Mouse (Mus musculus): ENCODE results near the gene Ccdc60. TPM values are rescaled to one million over a fixed set of nuclear protein-coding genes. Genes with fewer than 3 reads are reported as not detected.

Gene Ccdc60
- polyA plus RNA-seq, 1 experiment from 2014 or later, result 0.39 TPM

DNA sequence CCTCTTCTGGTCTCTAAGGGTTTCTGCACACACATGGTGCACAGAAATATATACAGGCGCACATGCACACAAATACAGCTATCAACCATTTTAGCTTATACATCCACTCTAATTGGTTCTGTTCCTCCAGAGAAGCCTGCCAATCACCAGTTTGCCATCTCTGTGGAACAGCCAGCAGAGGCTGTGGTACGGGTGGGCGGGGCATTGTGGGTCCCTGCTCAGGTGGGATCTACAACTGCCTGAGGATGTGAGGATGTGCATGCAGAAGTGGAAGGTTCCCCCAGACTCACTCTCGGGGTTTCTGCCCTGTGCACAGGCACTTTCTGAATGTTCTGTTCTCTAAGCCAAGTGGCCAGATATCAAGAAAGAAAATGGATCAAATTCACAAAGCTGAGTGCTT lies 10.8 kb downstream of the Ccdc60 start:
- TF ChIP-seq CTCF (IDR thresholded peaks at IDR 0.05; ENCODE audit: low read depth), result no peak
- Histone ChIP-seq H3K9ac (ENCODE audit: low read depth, low read length) (no peak overlapping the region), H3K4me2 (ENCODE audit: low read length) (no peak overlapping the region), H3K4me1 (replicated peaks; ENCODE audit: insufficient read depth, low read length) (no peaks in the 10 kb centered on the region), H3K36me3 (ENCODE audit: insufficient read depth, low read length) (no peaks in the 10 kb centered on the region), H3K4me3 (replicated peaks; ENCODE audit: low read depth, low read length) (no peak overlapping the region), H3K27ac (no peak overlapping the region), H3K9me3 (replicated peaks; ENCODE audit: low read length) (no peaks in the 10 kb centered on the region), H3K27me3 (ENCODE audit: insufficient read depth, low read length) (no peaks in the 10 kb centered on the region)
- WGBS, result 97% methylated on average over 4 of the region's 4 CpGs
- DNase-seq (ENCODE audit: low spot score), result no peak
- ATAC-seq (replicated peaks; ENCODE audit: low FRiP score, low read depth), result no peak

DNA sequence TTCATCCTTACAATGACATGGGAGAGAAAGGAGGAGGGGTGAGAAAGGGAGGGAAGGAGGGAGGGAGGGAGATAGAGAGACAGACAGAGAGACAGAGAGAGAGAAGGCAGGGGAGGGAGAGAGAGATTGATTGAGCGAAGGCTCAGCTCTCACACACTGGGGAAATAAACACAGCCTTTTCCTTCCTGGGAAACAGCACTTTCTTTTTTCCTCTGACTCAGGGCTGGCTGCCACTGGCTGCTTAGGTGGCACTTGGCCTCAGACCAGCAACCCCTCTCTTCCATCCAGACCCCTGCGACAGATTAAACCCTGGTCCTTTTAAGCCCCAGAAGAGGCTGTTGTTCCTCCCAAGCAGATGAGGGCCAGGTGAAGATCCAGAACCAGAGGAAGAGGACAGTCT lies 14.0 kb downstream of the Ccdc60 start:
- H3K4me1 ChIP-seq (replicated peaks; ENCODE audit: insufficient read depth, low read length), result no peaks in the 10 kb centered on the region

DNA sequence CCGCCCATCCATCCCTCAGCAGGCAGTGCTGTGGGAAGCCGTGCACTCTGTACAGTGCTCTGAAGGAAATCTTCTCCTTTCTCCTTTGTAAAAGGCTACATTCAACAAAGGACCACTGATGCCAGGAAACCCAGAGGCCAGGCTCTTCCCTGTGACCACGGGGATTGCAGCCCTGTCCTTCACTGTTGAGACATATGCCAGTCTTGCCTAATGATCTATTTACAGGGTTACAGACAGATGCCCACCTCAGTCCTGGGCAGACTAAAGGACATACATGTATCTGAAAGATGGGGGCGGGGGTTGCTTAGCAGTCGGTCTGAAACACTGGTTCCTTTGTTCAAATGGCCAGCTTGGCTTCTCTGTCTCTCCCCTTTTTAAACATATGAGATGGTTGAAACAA lies 14.4 kb downstream of the Ccdc60 start:
- H3K4me1 ChIP-seq (replicated peaks; ENCODE audit: insufficient read depth, low read length), result no peaks in the 10 kb centered on the region
- no peak overlapping the region for H3K4me2 ChIP-seq (ENCODE audit: low read length)
- H3K9ac ChIP-seq (ENCODE audit: low read depth, low read length), result no peak overlapping the region
- 62% methylated on average over 5 of the region's 5 CpGs for WGBS
- H3K36me3 ChIP-seq (ENCODE audit: insufficient read depth, low read length), result no peaks in the 10 kb centered on the region
- ATAC-seq (replicated peaks; ENCODE audit: low FRiP score, low read depth) (no peak), DNase-seq (ENCODE audit: low spot score) (no peak)
- no peaks in the 10 kb centered on the region for H3K27me3 ChIP-seq (ENCODE audit: insufficient read depth, low read length)
- no peak overlapping the region for H3K27ac ChIP-seq
- H3K4me3 ChIP-seq (replicated peaks; ENCODE audit: low read depth, low read length), result no peak overlapping the region
- TF ChIP-seq CTCF (IDR thresholded peaks at IDR 0.05; ENCODE audit: low read depth), result no peak
- no peaks in the 10 kb centered on the region for H3K9me3 ChIP-seq (replicated peaks; ENCODE audit: low read length)

More for the DNA sequence above, 14.0 kb downstream of the Ccdc60 start:
- Histone ChIP-seq H3K9me3 (replicated peaks; ENCODE audit: low read length) (no peaks in the 10 kb centered on the region), H3K4me3 (replicated peaks; ENCODE audit: low read depth, low read length) (no peak overlapping the region), H3K36me3 (ENCODE audit: insufficient read depth, low read length) (no peaks in the 10 kb centered on the region), H3K27me3 (ENCODE audit: insufficient read depth, low read length) (no peaks in the 10 kb centered on the region), H3K9ac (ENCODE audit: low read depth, low read length) (no peak overlapping the region), H3K27ac (no peak overlapping the region), H3K4me2 (ENCODE audit: low read length) (no peak overlapping the region)
- WGBS, result 51% methylated on average over 2 of the region's 2 CpGs
- DNase-seq (ENCODE audit: low spot score) (no peak), ATAC-seq (replicated peaks; ENCODE audit: low FRiP score, low read depth) (no peak)
- no peak for TF ChIP-seq CTCF (IDR thresholded peaks at IDR 0.05; ENCODE audit: low read depth)

DNA sequence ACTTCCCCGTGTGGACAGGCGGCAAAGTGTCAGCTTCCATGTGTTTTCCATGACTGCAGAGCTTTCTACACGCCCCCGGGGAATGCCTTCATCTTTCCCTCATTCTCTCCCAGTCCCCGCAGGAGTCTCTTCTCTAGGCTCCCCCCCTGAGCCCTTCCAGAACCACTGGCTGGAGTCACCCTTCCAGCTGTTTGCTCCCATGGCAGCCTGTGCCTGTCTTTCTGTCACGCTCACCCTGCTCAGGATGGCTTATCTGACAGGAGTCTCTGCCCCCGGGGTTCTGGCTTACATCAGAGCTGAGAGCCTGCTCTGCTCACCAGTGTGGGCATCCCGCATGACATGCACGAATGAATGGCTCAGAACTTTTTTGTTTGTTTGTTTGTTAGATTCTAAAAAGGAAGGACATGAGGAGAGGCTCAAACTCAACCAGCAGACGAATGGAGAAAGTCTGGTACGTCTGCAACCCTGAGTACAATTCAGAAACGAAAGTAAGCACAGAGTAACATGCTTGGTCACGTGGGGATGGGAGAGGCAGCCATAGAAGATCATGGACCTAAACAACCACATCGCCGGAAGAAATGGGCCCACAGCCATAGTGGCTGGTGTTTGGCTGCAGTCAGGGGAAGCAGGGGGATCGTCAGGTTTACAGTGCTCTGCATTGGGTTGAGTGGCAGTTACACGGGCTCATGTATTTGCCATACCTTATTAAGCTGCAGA lies 17.1 kb downstream of the Ccdc60 start:
- no peaks in the 10 kb centered on the region for H3K36me3 ChIP-seq (ENCODE audit: insufficient read depth, low read length)
- H3K4me2 ChIP-seq (ENCODE audit: low read length), result no peak overlapping the region
- DNase-seq (ENCODE audit: low spot score) (no peak), ATAC-seq (replicated peaks; ENCODE audit: low FRiP score, low read depth) (no peak)
- no peak overlapping the region for H3K4me3 ChIP-seq (replicated peaks; ENCODE audit: low read depth, low read length)
- no peaks in the 10 kb centered on the region for H3K4me1 ChIP-seq (replicated peaks; ENCODE audit: insufficient read depth, low read length)
- no peak overlapping the region for H3K9ac ChIP-seq (ENCODE audit: low read depth, low read length)
- WGBS, result 65% methylated on average over 17 of the region's 17 CpGs
- no peaks in the 10 kb centered on the region for H3K9me3 ChIP-seq (replicated peaks; ENCODE audit: low read length)
- no peak for TF ChIP-seq CTCF (IDR thresholded peaks at IDR 0.05; ENCODE audit: low read depth)
- no peak overlapping the region for H3K27ac ChIP-seq
- H3K27me3 ChIP-seq (ENCODE audit: insufficient read depth, low read length), result no peaks in the 10 kb centered on the region

DNA sequence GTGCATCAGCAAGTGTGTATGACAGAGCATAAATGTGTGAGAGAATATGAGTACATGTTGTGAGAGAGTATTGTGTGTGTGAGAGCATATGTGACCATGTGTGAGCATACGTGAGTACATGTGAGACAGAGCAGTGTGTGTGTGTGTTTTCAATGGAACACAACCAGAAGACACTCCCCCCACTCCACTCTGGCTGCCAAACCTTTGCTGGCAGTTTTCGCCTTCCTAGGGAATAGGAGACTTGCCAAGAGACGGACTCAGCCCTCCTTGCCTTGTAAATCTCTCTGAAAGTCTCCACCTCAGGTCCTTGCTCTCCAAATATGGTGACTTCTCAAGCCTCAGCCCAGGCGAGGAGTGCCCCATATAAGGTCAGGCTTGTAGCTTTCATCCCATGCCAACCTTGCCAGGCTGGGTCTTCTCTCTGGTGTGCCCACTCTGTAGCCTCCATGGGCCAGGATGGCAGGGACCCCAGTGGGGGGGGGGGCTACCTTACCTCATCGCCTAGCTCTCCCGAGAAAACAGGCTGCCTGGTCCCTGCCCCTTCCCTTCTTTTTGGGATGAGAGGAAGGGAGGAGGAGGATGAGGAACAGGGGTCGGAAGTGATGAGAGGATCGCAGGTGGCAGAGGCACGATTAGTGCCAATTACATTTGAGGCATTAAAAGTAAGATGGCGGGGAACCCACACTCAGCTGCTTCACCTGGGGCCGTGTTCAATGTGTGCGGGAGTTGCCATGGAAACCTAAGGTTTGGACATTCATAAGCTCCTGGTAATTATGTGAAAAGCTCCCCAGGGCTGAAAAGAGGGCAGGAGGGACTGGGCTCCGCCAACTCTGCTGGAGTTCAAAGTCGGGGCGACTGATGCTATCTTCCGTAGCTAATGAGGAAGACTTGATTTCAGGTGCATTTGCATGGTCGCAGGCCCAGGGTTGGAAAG lies 19.3 kb downstream of the Ccdc60 start:
- ATAC-seq (replicated peaks; ENCODE audit: low FRiP score, low read depth) (no peak), DNase-seq (ENCODE audit: low spot score) (no peak)
- Histone ChIP-seq H3K27ac (no peak overlapping the region), H3K36me3 (ENCODE audit: insufficient read depth, low read length) (no peaks in the 10 kb centered on the region), H3K9me3 (replicated peaks; ENCODE audit: low read length) (no peaks in the 10 kb centered on the region), H3K4me1 (replicated peaks; ENCODE audit: insufficient read depth, low read length) (no peaks in the 10 kb centered on the region), H3K4me2 (ENCODE audit: low read length) (no peak overlapping the region), H3K4me3 (replicated peaks; ENCODE audit: low read depth, low read length) (no peak overlapping the region), H3K27me3 (ENCODE audit: insufficient read depth, low read length) (no peaks in the 10 kb centered on the region), H3K9ac (ENCODE audit: low read depth, low read length) (no peak overlapping the region)
- TF ChIP-seq CTCF (IDR thresholded peaks at IDR 0.05; ENCODE audit: low read depth), result no peak
- WGBS, result 67% methylated on average over 17 of the region's 17 CpGs

DNA sequence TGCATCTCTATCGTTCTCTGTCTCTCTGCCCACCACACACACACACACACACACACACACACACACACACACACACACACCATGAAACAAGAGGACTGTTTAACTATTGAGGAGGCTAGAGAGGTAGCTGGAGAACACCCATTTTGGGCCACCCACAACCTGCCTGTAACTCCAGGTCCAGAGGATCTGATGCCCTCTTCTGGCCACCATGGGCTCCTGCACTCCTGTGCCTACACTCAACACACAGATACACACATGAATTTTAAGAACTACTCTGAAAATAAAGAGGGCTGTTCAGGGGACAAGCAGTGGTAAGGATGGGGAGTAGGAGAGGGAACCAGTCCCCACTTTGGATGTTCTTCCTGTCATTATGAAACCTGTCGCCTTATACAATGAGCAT lies 26.1 kb downstream of the Ccdc60 start:
- 97% methylated on average over 2 of the region's 2 CpGs for WGBS
- no peaks in the 10 kb centered on the region for H3K9me3 ChIP-seq (replicated peaks; ENCODE audit: low read length)

More for the DNA sequence above, 26.1 kb downstream of the Ccdc60 start:
- ATAC-seq (replicated peaks; ENCODE audit: low FRiP score, low read depth) (no peak), DNase-seq (ENCODE audit: low spot score) (no peak)
- Histone ChIP-seq H3K4me1 (replicated peaks; ENCODE audit: insufficient read depth, low read length) (no peaks in the 10 kb centered on the region), H3K36me3 (ENCODE audit: insufficient read depth, low read length) (no peaks in the 10 kb centered on the region), H3K27ac (no peak overlapping the region), H3K9ac (ENCODE audit: low read depth, low read length) (no peak overlapping the region), H3K4me2 (ENCODE audit: low read length) (no peak overlapping the region), H3K27me3 (ENCODE audit: insufficient read depth, low read length) (no peaks in the 10 kb centered on the region), H3K4me3 (replicated peaks; ENCODE audit: low read depth, low read length) (no peak overlapping the region)
- TF ChIP-seq CTCF (IDR thresholded peaks at IDR 0.05; ENCODE audit: low read depth), result 0 out of 2 replicates have a peak, but pooled peaks have one; percentile 3

Data from kidney, postnatal 0 days (tissue).